Mouse (Mus musculus) liver, embryonic 18 days (tissue): ENCODE measurements around the gene Serpina7. TPM values are rescaled to one million over a fixed set of nuclear protein-coding genes. Genes with fewer than 3 reads are reported as not detected.

ENCODE experiments used
- polyA plus RNA-seq: library from polyadenylated mRNA; depleted of rRNA; stranded (reverse); fragments of >200 nt; gene quantifications from 2 replicates; pipeline ENCODE4 v1.2.3, GENCODE M21; 2012; rRNA removed

Serpina7 gene
- 38.2 and 39.4 TPM in 2 replicates for polyA plus RNA-seq

DNA sequence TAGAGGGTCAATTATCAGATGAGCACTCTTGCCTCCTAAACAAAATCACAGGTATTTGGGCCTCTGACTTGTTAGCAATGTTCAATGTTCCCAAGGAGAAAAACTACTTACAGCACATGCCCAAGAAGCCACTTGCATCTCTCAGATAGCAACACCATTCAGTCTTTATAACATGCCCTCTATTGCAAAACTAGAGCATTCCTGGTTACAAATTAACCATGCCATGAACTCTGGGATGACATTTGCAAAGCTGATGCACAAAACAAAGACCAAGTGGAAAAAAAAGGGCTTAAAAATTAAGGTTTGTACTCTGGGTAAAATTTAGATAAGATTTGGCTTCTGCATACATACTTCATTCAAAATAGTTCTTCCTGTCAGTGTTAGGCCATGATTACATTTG lies at the start of gene Serpina7:
TSS of gene Serpina7 (minus strand) at position 160 of the 400 bp plus-strand sequence.

DNA sequence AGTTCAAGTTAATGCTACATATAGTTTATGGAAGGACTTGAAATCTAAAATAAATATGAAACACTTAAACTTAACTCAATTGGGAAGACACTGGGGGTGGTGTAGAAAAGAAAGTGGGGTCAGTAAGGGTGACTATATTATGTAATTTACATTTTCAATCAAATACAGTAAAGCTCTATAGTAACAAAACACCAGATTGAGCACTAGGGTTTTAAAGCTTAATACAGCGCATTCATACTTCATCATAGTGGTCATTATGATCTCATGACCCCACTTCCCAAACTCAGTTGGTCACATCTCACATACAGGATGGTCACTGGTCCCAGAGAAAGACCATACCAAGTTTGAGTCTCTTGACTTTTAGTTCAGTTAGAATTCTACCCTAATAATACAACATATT lies 907 bp upstream of the Serpina7 start, which contains the start of gene 4930513O06Rik:
TSS of gene 4930513O06Rik (plus strand) at position 301 of the 400 bp plus-strand sequence.

Other genes starting within 250 kb of the Serpina7 start
- 0.86 and 0.95 TPM in 2 replicates for gene Nrk, start 170.8 kb downstream of the Serpina7 start, polyA plus RNA-seq
- gene 4930513O06Rik, start 1.0 kb upstream of the Serpina7 start, polyA plus RNA-seq = 0.34 TPM in 2 replicates
- gene 4933428M09Rik, start 94.0 kb upstream of the Serpina7 start, polyA plus RNA-seq = not detected in 2 replicates
- gene Mum1l1, start 124.8 kb upstream of the Serpina7 start, polyA plus RNA-seq = 0.67 and 0.68 TPM in 2 replicates
- gene Trap1a, start 248.4 kb upstream of the Serpina7 start, polyA plus RNA-seq = 0.04 and 0.06 TPM in 2 replicates